30 mouse cellular contexts compared by ENCODE assay signal in genomic region chr9:106519909-106520308, GRCm38 (mm10). TPM values are rescaled to one million over a fixed set of nuclear protein-coding genes. Genes with fewer than 3 reads are reported as not detected.
DNase-seq lines count a peak whose midpoint lies in the region; ATAC-seq and TF ChIP-seq lines count a peak whose summit lies in the region.
"Had no signal": no experiment of that assay in that cellular context is flagged by ENCODE, and none has a peak within 500 bp of the region (broad histone marks: within the 10 kb centered on the region; RNA-seq: fewer than 3 reads in every experiment).

No protein-coding gene starts in this region.

- peak overlapping the region; percentile 2; the same call in 1 of the 2 replicates for H3K27ac ChIP-seq in lung, embryonic 16.5 days (ENCODE audit: low read length)
- H3K27ac ChIP-seq in MEL (ENCODE audit: control insufficient read depth, low read depth, low read length) = no peak overlapping the region
- H3K27ac ChIP-seq: embryonic facial prominence, embryonic 13.5 days; embryonic facial prominence, embryonic 15.5 days; forebrain, embryonic 10.5 days; forebrain, embryonic 12.5 days had no signal

- TF ChIP-seq POLR2A in MEL (IDR thresholded peaks at IDR 0.05; ENCODE audit: control insufficient read depth in 1 of 2, insufficient read depth in 1 of 2, low read depth in 1 of 2, low read length in 2 of 2, poor library complexity in 1 of 2) = no peak

- H3K4me1 ChIP-seq in lung, embryonic 16.5 days (replicated peaks; ENCODE audit: control insufficient read depth, insufficient read depth, low read length) = no peaks in the 10 kb centered on the region
- H3K4me1 ChIP-seq in G1E (ENCODE audit: insufficient read depth, low read depth, low read length) = peaks cover 55% of the 10 kb centered on the region
- peaks cover 0 to 11% of the 10 kb centered on the region in 2 experiments; a peak in 2 of 4 replicates for H3K4me1 ChIP-seq in MEL (ENCODE audit: control insufficient read depth in 1 of 2, insufficient read depth in 2 of 2, low read length in 2 of 2)
- H3K4me1 ChIP-seq: embryonic facial prominence, embryonic 15.5 days; forebrain, embryonic 10.5 days; forebrain, embryonic 12.5 days had no signal

- no peaks in the 10 kb centered on the region for H3K36me3 ChIP-seq in lung, embryonic 16.5 days (ENCODE audit: control insufficient read depth, insufficient read depth, low read length)
- H3K36me3 ChIP-seq in G1E (replicated peaks) (peaks cover under 1% of the 10 kb centered on the region), MEL (ENCODE audit: control insufficient read depth in 1 of 2, insufficient read depth in 2 of 2, low read length in 2 of 2) (peaks cover 0 to 8% of the 10 kb centered on the region in 2 experiments; a peak in 2 of 4 replicates)
- H3K36me3 ChIP-seq: embryonic facial prominence, embryonic 13.5 days; embryonic facial prominence, embryonic 15.5 days; forebrain, embryonic 10.5 days; forebrain, embryonic 12.5 days had no signal

- no peaks in the 10 kb centered on the region for H3K27me3 ChIP-seq in lung, embryonic 16.5 days (ENCODE audit: control insufficient read depth, insufficient read depth, low read depth, low read length)
- no peaks in the 10 kb centered on the region for H3K27me3 ChIP-seq in G1E (ENCODE audit: insufficient read depth, low read length)
- H3K27me3 ChIP-seq in MEL (ENCODE audit: control insufficient read depth in 1 of 2, insufficient read depth in 2 of 2, low read length in 2 of 2) = no peaks in the 10 kb centered on the region
- H3K27me3 ChIP-seq: embryonic facial prominence, embryonic 13.5 days; embryonic facial prominence, embryonic 15.5 days; forebrain, embryonic 12.5 days had no signal

- no peak; the same call in 1 of the 2 replicates for ATAC-seq in lung, embryonic 16.5 days (ENCODE audit: low read depth)
- peak; percentile 72 for ATAC-seq in G1E (ENCODE audit: extremely low read depth, insufficient number of reproducible peaks, low FRiP score, poor library complexity, severe bottlenecking)
- ATAC-seq in megakaryocyte-erythroid progenitor cell, adult 5-6 weeks (replicated peaks; ENCODE audit: low FRiP score, low TSS enrichment, poor library complexity, severe bottlenecking) = peak; percentile 18; the same call in 1 of the 2 replicates
- ATAC-seq: activated CD4-positive, CD25-positive, alpha-beta regulatory T cell, adult 4 months; forebrain, embryonic 14.5 days; forebrain, embryonic 16.5 days; Patski had no signal

- no peak overlapping the region for H3K9ac ChIP-seq in lung, embryonic 16.5 days (ENCODE audit: low read length)
- 0 out of 2 replicates have a peak overlapping the region, but pooled peaks have one; percentile 28 for H3K9ac ChIP-seq in MEL (ENCODE audit: control insufficient read depth, low read depth, low read length, poor library complexity, severe bottlenecking)
- H3K9ac ChIP-seq: embryonic facial prominence, embryonic 13.5 days; embryonic facial prominence, embryonic 15.5 days; forebrain, embryonic 12.5 days had no signal

- WGBS in lung, embryonic 16.5 days = 46% methylated on average over 8 of the region's 8 CpGs

- TF ChIP-seq CTCF in G1E (IDR thresholded peaks at IDR 0.05; ENCODE audit: low read depth, low read length) (no peak), MEL (IDR thresholded peaks at IDR 0.05 in 2 of 3, conservative IDR thresholded peaks at IDR 0.05 in 1 of 3; ENCODE audit: control insufficient read depth in 1 of 3, insufficient read depth in 1 of 3, low read depth in 2 of 3, low read length in 3 of 3, poor library complexity in 1 of 3, severe bottlenecking in 1 of 3) (no peak)

- TF ChIP-seq EP300 in MEL (IDR thresholded peaks at IDR 0.05; ENCODE audit: low read depth in 1 of 2, low read length in 2 of 2) = no peak

- no peak overlapping the region for H3K4me2 ChIP-seq in lung, embryonic 16.5 days (ENCODE audit: low read depth, low read length)
- H3K4me2 ChIP-seq: embryonic facial prominence, embryonic 13.5 days; embryonic facial prominence, embryonic 15.5 days; forebrain, embryonic 12.5 days had no signal

- TF ChIP-seq RAD21 in MEL (IDR thresholded peaks at IDR 0.05; ENCODE audit: low read depth, low read length) = no peak

- H3K79me2 ChIP-seq in MEL (ENCODE audit: control insufficient read depth, insufficient read depth, low read length, poor library complexity) = no peaks in the 10 kb centered on the region

- no peak for DNase-seq in lung, postnatal 25 days (ENCODE audit: low spot score)
- DNase-seq in G1E (ENCODE audit: low spot score) = peak; percentile 84
- DNase-seq in MEL (ENCODE audit: low read depth, low spot score) = peak; percentile 66
- DNase-seq in cerebellum, adult 9-11 months = no peak
- DNase-seq in left cerebral cortex, adult 18-20 months (ENCODE audit: low spot score in 2 of 2) = no peak
- DNase-seq: adrenal gland, adult 8-10 months; adrenal gland, postnatal 14 days; adrenal gland, postnatal 36 days; cerebellum, adult 11-12 months; cerebellum, adult 2 months; cerebellum, adult 9-10 months; cerebellum, postnatal 14 days; cerebellum, postnatal 36 days; embryo, embryonic 11 days had no signal

- no peaks in the 10 kb centered on the region for H3K9me3 ChIP-seq in lung, embryonic 16.5 days (ENCODE audit: control insufficient read depth, low read length)
- no peaks in the 10 kb centered on the region for H3K9me3 ChIP-seq in G1E (replicated peaks)
- no peaks in the 10 kb centered on the region for H3K9me3 ChIP-seq in MEL (replicated peaks; ENCODE audit: insufficient read depth, low read length)
- H3K9me3 ChIP-seq: embryonic facial prominence, embryonic 13.5 days; embryonic facial prominence, embryonic 15.5 days; forebrain, embryonic 10.5 days; forebrain, embryonic 12.5 days had no signal

- H3K4me3 ChIP-seq in lung, embryonic 16.5 days (ENCODE audit: low read length) = no peak overlapping the region
- peak overlapping the region; percentile 67 for H3K4me3 ChIP-seq in G1E (ENCODE audit: low read depth, low read length)
- H3K4me3 ChIP-seq in MEL (ENCODE audit: control insufficient read depth in 1 of 2, insufficient read depth in 1 of 2, low read depth in 2 of 2, low read length in 2 of 2) = peak overlapping the region; percentile 25 to 28
- H3K4me3 ChIP-seq: embryonic facial prominence, embryonic 13.5 days; embryonic facial prominence, embryonic 15.5 days; erythroblast, embryonic 14.5 days; forebrain, embryonic 10.5 days; forebrain, embryonic 12.5 days had no signal

RNA-seq across cellular contexts. Expression of gene Iqcf5, which starts 5.5 kb away (rescaled TPM):
- polyA plus RNA-seq in lung, embryonic 16.5 days (2015; fragmentation: Nextera tagmentation; extraction: Ambion mirVana) = not detected in 2 replicates
- total RNA-seq in G1E (2014; fragmentation: Nextera tagmentation) (3.6 and 5.3 TPM in 2 replicates), G1E (2017) (0.76 and 1.2 TPM in 2 replicates), MEL (2012; rRNA removed) (0.81 and 1.0 TPM in 2 replicates)
- polyA plus RNA-seq in G1E (2012) (0.13 TPM in 1 of 2 replicates, not detected in the other), MEL (2012; ENCODE audit: insufficient read depth in 1 of 2, insufficient read length in 2 of 2, low read depth in 1 of 2, low replicate concordance in 2 of 2, missing spikeins in 1 of 2) (1 to 10 TPM in 1 of 2 experiments, not detected in 1; 1.5 TPM)
- total RNA-seq in megakaryocyte-erythroid progenitor cell, adult 5-6 weeks (2014; fragmentation: Nextera tagmentation) = not detected in 2 replicates
- not detected in 2 replicates for total RNA-seq in megakaryocyte-erythroid progenitor cell, adult 5-6 weeks (2017)
- total RNA-seq in left cerebral cortex, adult 18-20 months (2021) = not detected
- total RNA-seq: adrenal gland, adult 18-20 months; adrenal gland, adult 8-10 months; adrenal gland, postnatal 14 days; adrenal gland, postnatal 36 days; common myeloid progenitor, adult 5-6 weeks had no signal
- polyA plus RNA-seq: activated CD4-positive, CD25-positive, alpha-beta regulatory T cell, adult 4 months; C2C12; cerebellum, adult 2 months; embryonic facial prominence, embryonic 11.5 days; embryonic facial prominence, embryonic 13.5 days; embryonic facial prominence, embryonic 15.5 days; erythroblast, embryonic 14.5 days; forebrain, embryonic 10.5 days; forebrain, embryonic 12.5 days; forebrain, embryonic 14.5 days; forebrain, embryonic 16.5 days; Patski had no signal

RNA-seq across cellular contexts. Expression of gene Iqcf1, which starts 20.1 kb away (rescaled TPM):
- polyA plus RNA-seq in lung, embryonic 16.5 days (2015; fragmentation: Nextera tagmentation; extraction: Ambion mirVana) = not detected in 2 replicates
- not detected in 2 replicates for total RNA-seq in G1E (2014; fragmentation: Nextera tagmentation)
- total RNA-seq in G1E (2017) = not detected in 2 replicates
- polyA plus RNA-seq in G1E (2012) = not detected in 2 replicates
- 0.39 TPM in 1 of 2 replicates, not detected in the other for total RNA-seq in MEL (2012; rRNA removed)
- under 1 TPM in 1 of 2 experiments, not detected in 1; 0.52 TPM for polyA plus RNA-seq in MEL (2012; ENCODE audit: insufficient read depth in 1 of 2, insufficient read length in 2 of 2, low read depth in 1 of 2, low replicate concordance in 2 of 2, missing spikeins in 1 of 2)
- total RNA-seq in megakaryocyte-erythroid progenitor cell, adult 5-6 weeks (2014; fragmentation: Nextera tagmentation) = not detected in 2 replicates
- total RNA-seq in megakaryocyte-erythroid progenitor cell, adult 5-6 weeks (2017) = not detected in 2 replicates
- total RNA-seq in left cerebral cortex, adult 18-20 months (2021) = not detected
- total RNA-seq: adrenal gland, adult 18-20 months; adrenal gland, adult 8-10 months; adrenal gland, postnatal 14 days; adrenal gland, postnatal 36 days; common myeloid progenitor, adult 5-6 weeks had no signal
- polyA plus RNA-seq: activated CD4-positive, CD25-positive, alpha-beta regulatory T cell, adult 4 months; cerebellum, adult 2 months; embryonic facial prominence, embryonic 11.5 days; embryonic facial prominence, embryonic 13.5 days; embryonic facial prominence, embryonic 15.5 days; erythroblast, embryonic 14.5 days; forebrain, embryonic 10.5 days; forebrain, embryonic 12.5 days; forebrain, embryonic 14.5 days; forebrain, embryonic 16.5 days; Patski had no signal

RNA-seq across cellular contexts. Expression of gene Iqcf3, which starts 41.5 kb away (rescaled TPM):
- not detected in 2 replicates for polyA plus RNA-seq in lung, embryonic 16.5 days (2015; fragmentation: Nextera tagmentation; extraction: Ambion mirVana)
- total RNA-seq in G1E (2014; fragmentation: Nextera tagmentation) (not detected in 2 replicates), G1E (2017) (not detected in 2 replicates), MEL (2012; rRNA removed) (not detected in 2 replicates)
- polyA plus RNA-seq in G1E (2012) (not detected in 2 replicates), MEL (2012; ENCODE audit: insufficient read depth in 1 of 2, insufficient read length in 2 of 2, low read depth in 1 of 2, low replicate concordance in 2 of 2, missing spikeins in 1 of 2) (not detected)
- not detected in 2 replicates for total RNA-seq in megakaryocyte-erythroid progenitor cell, adult 5-6 weeks (2014; fragmentation: Nextera tagmentation)
- total RNA-seq in megakaryocyte-erythroid progenitor cell, adult 5-6 weeks (2017) = not detected in 2 replicates
- not detected for total RNA-seq in left cerebral cortex, adult 18-20 months (2021)
- total RNA-seq: adrenal gland, adult 18-20 months; adrenal gland, adult 8-10 months; adrenal gland, postnatal 14 days; adrenal gland, postnatal 36 days; common myeloid progenitor, adult 5-6 weeks; ES-E14 had no signal
- polyA plus RNA-seq: activated CD4-positive, CD25-positive, alpha-beta regulatory T cell, adult 4 months; C2C12; cerebellum, adult 2 months; embryonic facial prominence, embryonic 11.5 days; embryonic facial prominence, embryonic 13.5 days; embryonic facial prominence, embryonic 15.5 days; erythroblast, embryonic 14.5 days; forebrain, embryonic 10.5 days; forebrain, embryonic 12.5 days; forebrain, embryonic 14.5 days; forebrain, embryonic 16.5 days; Patski had no signal

RNA-seq across cellular contexts. Expression of gene Parp3, which starts 43.2 kb away (rescaled TPM):
- polyA plus RNA-seq in lung, embryonic 16.5 days (2015; fragmentation: Nextera tagmentation; extraction: Ambion mirVana) = 4.7 and 6.0 TPM in 2 replicates
- total RNA-seq in G1E (2014; fragmentation: Nextera tagmentation) (3.5 TPM in 1 of 2 replicates, not detected in the other), G1E (2017) (2.8 and 3.2 TPM in 2 replicates), MEL (2012; rRNA removed) (1.4 and 2.2 TPM in 2 replicates)
- polyA plus RNA-seq in G1E (2012) (0.48 and 0.85 TPM in 2 replicates), MEL (2012; ENCODE audit: insufficient read depth in 1 of 2, insufficient read length in 2 of 2, low read depth in 1 of 2, low replicate concordance in 2 of 2, missing spikeins in 1 of 2) (1 to 10 TPM in 1 of 2 experiments, not detected in 1; 5.0 TPM)
- total RNA-seq in megakaryocyte-erythroid progenitor cell, adult 5-6 weeks (2014; fragmentation: Nextera tagmentation) = 2.2 and 2.5 TPM in 2 replicates
- total RNA-seq in megakaryocyte-erythroid progenitor cell, adult 5-6 weeks (2017) = 2.0 and 4.2 TPM in 2 replicates
- total RNA-seq in left cerebral cortex, adult 18-20 months (2021) = 1 to 10 TPM; 5.2 to 5.5 TPM

RNA-seq across cellular contexts. Expression of gene Rrp9, which starts 44.1 kb away (rescaled TPM):
- 39.4 and 39.8 TPM in 2 replicates for polyA plus RNA-seq in lung, embryonic 16.5 days (2015; fragmentation: Nextera tagmentation; extraction: Ambion mirVana)
- 25.7 and 45.8 TPM in 2 replicates for total RNA-seq in G1E (2014; fragmentation: Nextera tagmentation)
- 32.6 and 39.2 TPM in 2 replicates for total RNA-seq in G1E (2017)
- 357 and 455 TPM in 2 replicates for polyA plus RNA-seq in G1E (2012)
- 226 and 315 TPM in 2 replicates for total RNA-seq in MEL (2012; rRNA removed)
- 100 to 1,000 TPM in 1 of 2 experiments, not detected in 1; 395 TPM for polyA plus RNA-seq in MEL (2012; ENCODE audit: insufficient read depth in 1 of 2, insufficient read length in 2 of 2, low read depth in 1 of 2, low replicate concordance in 2 of 2, missing spikeins in 1 of 2)
- 57.3 and 80.8 TPM in 2 replicates for total RNA-seq in megakaryocyte-erythroid progenitor cell, adult 5-6 weeks (2014; fragmentation: Nextera tagmentation)
- 80.0 and 82.4 TPM in 2 replicates for total RNA-seq in megakaryocyte-erythroid progenitor cell, adult 5-6 weeks (2017)
- total RNA-seq in left cerebral cortex, adult 18-20 months (2021) = 10 to 100 TPM; 29.3 to 38.7 TPM

Comparison
In these comparisons a context has a peak if more than half of its experiments do, and no peak if none do; other contexts are left out.
1. DNase-seq: peak in G1E (single experiment) and MEL (single experiment); none in lung, postnatal 25 days (single experiment), cerebellum, adult 9-11 months (single experiment) and left cerebral cortex, adult 18-20 months (0 of 2).